Mouse (Mus musculus) ES-E14 (cell line): ENCODE results near the gene Fndc3a. TPM values are rescaled to one million over a fixed set of nuclear protein-coding genes. Genes with fewer than 3 reads are reported as not detected.

Source experiments
- DNase-seq: peaks from one replicate; pipeline ENCODE4 v3.0.0-alpha.2; 2013; ENCODE audit warnings: low read depth, low spot score
- H3K27ac ChIP-seq: 2 replicates; pipeline ENCODE4 v1.5.1; 2012; ENCODE audit warnings: low read depth, mild to moderate bottlenecking, low read length, moderate library complexity, mixed read lengths; ENCODE audit not compliant: poor library complexity, insufficient read depth, severe bottlenecking
- H3K36me3 ChIP-seq: 2 replicates; pipeline ENCODE4 v1.6.1; 2012; ENCODE audit warnings: mild to moderate bottlenecking, low read length, moderate library complexity, mixed read lengths; ENCODE audit not compliant: control insufficient read depth, poor library complexity, insufficient read depth, severe bottlenecking
- H3K4me1 ChIP-seq, 2 experiments: fragments of 150-350 bp in 1 of 2; sonication (generic) in 1 of 2; 2 replicates each; pipeline ENCODE4 v1.6.1; 2012; ENCODE audit warnings: low read length in 2 of 2, mild to moderate bottlenecking in 1 of 2, mixed read lengths in 1 of 2; ENCODE audit not compliant: control insufficient read depth in 2 of 2, insufficient read depth in 2 of 2, poor library complexity in 1 of 2
- H3K4me3 ChIP-seq, 2 experiments: fragments of 150-350 bp in 1 of 2; sonication (generic) in 1 of 2; 2 replicates each; pipeline ENCODE4 v1.5.1; 2012; ENCODE audit warnings: low read length in 2 of 2, low read depth in 1 of 2, mild to moderate bottlenecking in 1 of 2, mixed read lengths in 1 of 2; ENCODE audit not compliant: insufficient read depth in 1 of 2, poor library complexity in 1 of 2, severe bottlenecking in 1 of 2
- H3K9ac ChIP-seq: 2 replicates; pipeline ENCODE4 v1.6.1; 2012; ENCODE audit warnings: low read depth, mild to moderate bottlenecking, low read length, mixed read lengths; ENCODE audit not compliant: poor library complexity, insufficient read depth, severe bottlenecking
- H3K9me3 ChIP-seq: fragments of 150-350 bp; sonication (generic); 2 replicates; pipeline ENCODE4 v1.6.1; 2012; ENCODE audit warnings: low read depth, mild to moderate bottlenecking, low read length; ENCODE audit not compliant: control insufficient read depth, insufficient read depth
- CHD2 ChIP-seq: IDR thresholded peaks from 2 replicates; pipeline ENCODE4 v1.6.1; 2014; ENCODE audit warnings: mild to moderate bottlenecking, low read depth, low read length, inconsistent platforms
- HCFC1 ChIP-seq: IDR thresholded peaks from 2 replicates; pipeline ENCODE4 v1.6.1; 2012; ENCODE audit warnings: low read length, inconsistent platforms, borderline replicate concordance; ENCODE audit not compliant: insufficient read depth
- MAFK ChIP-seq: IDR thresholded peaks from 2 replicates; pipeline ENCODE4 v1.6.1; 2014; ENCODE audit warnings: mild to moderate bottlenecking, low read depth, low read length, inconsistent platforms; ENCODE audit not compliant: insufficient read depth
- ZC3H11A ChIP-seq: IDR thresholded peaks from 2 replicates; pipeline ENCODE4 v1.6.1; 2012; ENCODE audit warnings: low read depth, mild to moderate bottlenecking, inconsistent platforms, low read length, borderline replicate concordance
- ZNF384 ChIP-seq: IDR thresholded peaks from 2 replicates; pipeline ENCODE4 v1.6.1; 2012; ENCODE audit warnings: low read depth, low read length, inconsistent platforms
- in situ Hi-C, 2 experiments: fragments of 600-800 bp; cut with MboI; formaldehyde crosslinking; loops; one replicate each; pipeline ENCODE4 v1.15.1; 2025; ENCODE audit warnings: low sequenced_read_pairs in 2 of 2, inconsistent platforms in 1 of 2; ENCODE audit not compliant: unreplicated experiment in 2 of 2
- total RNA-seq: library from RNA; depleted of rRNA; stranded (reverse); fragments of 300-350 nt; gene quantifications from 2 replicates; pipeline ENCODE4 v1.2.3, GENCODE M21; 2012

Gene Fndc3a
- total RNA-seq, 1 experiment, result 14.4 TPM

DNA sequence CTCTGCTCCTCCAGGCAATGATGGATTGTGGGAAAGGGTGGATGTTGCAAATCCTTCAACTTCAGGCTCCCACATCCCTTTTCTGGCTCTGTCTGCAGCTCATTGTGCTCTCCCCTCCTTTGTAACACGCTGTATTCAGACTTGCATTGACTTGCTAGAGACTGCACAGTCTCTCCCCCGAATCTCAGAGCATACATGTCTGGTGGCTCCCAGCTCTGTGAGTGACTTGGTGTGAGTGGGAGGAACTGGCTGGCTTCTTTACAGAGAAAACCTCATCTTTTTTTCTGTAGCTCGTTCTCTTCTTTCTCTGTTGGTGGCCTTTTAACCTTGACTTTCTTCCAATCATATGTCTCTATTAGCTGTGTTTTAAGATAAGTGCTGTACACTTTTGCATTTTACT, 16.1 kb upstream of the Fndc3a start:
- Histone ChIP-seq H3K36me3 (no peaks in the 10 kb centered on the region), H3K27ac (no peak overlapping the region), H3K9ac (no peak overlapping the region), H3K4me1 (peaks cover 0 to 5% of the 10 kb centered on the region in 2 experiments; a peak in 1 of 4 replicates), H3K9me3 (no peaks in the 10 kb centered on the region), H3K4me3 (no peak overlapping the region)
- in situ Hi-C loops, result no loop called here
- TF ChIP-seq CHD2 (no peak), HCFC1 (no peak), ZNF384 (no peak), MAFK (no peak), ZC3H11A (no peak)
- DNase-seq, result no peak

DNA sequence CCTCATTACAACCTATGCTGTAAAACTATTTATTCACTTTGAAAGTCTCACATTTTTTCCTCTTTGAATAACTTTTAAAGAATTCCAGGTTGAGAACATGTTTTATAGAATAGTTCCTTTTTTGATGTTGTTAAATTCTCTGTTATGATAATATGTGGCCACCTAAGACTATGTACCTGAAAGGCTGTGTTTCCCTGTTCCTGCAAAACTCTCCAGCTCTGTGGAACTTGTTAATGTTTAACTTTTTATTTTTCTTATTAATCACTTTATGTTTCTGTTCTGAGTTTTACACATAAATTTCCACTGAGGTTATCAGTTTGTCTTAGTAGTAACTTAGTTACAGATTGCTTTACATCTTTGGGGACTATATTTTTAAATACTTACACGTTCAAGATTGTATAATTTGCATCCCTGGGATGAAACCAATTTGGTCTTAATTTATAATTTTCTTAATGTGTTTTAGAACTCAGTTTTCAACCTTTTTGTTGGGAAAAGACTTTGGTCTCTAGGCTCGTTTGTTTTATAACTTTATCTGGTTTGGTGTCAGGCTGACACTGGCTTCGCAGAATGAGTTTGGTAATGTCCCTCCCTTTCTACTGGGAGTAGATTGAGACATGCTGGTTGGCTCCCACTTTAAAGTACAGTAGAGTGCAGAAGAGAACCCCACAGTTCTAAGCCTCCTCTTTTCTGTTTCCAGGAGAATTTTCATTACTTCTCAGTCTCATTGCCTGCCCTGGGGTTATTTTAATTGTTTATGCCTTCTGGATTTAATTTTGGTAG, 12.7 kb upstream of the Fndc3a start:
- no peak for DNase-seq
- H3K9ac ChIP-seq, result no peak overlapping the region
- no peak for TF ChIP-seq CHD2
- TF ChIP-seq ZC3H11A, result no peak
- TF ChIP-seq HCFC1, result no peak
- TF ChIP-seq MAFK, result no peak
- TF ChIP-seq ZNF384, result no peak
- in situ Hi-C loops, result no loop called here
- H3K4me1 ChIP-seq, result peaks cover 0 to 5% of the 10 kb centered on the region in 2 experiments; a peak in 1 of 4 replicates
- H3K9me3 ChIP-seq, result no peaks in the 10 kb centered on the region
- H3K4me3 ChIP-seq, result no peak overlapping the region
- H3K27ac ChIP-seq, result no peak overlapping the region
- H3K36me3 ChIP-seq, result no peaks in the 10 kb centered on the region

DNA sequence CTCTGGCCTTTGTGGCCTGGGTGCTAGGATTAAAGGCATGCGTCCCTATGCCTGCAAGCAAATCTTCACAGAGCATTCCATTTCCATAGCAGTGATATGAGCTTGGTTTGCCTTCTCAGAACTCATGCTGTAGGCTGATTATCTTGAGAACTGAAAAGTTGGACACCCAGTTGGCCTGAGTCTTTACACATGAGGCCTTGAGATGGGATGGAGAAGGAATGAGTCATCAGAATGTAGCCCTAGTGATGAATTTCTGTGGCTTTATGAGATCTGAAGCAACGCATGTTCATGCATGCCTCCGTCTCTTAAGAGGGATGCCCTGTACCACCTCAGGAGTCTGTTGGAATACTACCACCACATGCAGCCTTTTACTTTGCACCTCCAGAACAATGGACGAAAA, 6.4 kb upstream of the Fndc3a start:
- no peaks in the 10 kb centered on the region for H3K9me3 ChIP-seq
- H3K36me3 ChIP-seq, result no peaks in the 10 kb centered on the region
- no peak for DNase-seq
- no peaks in the 10 kb centered on the region for H3K4me1 ChIP-seq
- in situ Hi-C loops, result no loop called here
- H3K9ac ChIP-seq, result no peak overlapping the region
- H3K4me3 ChIP-seq, result no peak overlapping the region
- no peak for TF ChIP-seq ZNF384
- no peak for TF ChIP-seq MAFK
- no peak for TF ChIP-seq HCFC1
- TF ChIP-seq ZC3H11A, result no peak
- no peak overlapping the region for H3K27ac ChIP-seq

DNA sequence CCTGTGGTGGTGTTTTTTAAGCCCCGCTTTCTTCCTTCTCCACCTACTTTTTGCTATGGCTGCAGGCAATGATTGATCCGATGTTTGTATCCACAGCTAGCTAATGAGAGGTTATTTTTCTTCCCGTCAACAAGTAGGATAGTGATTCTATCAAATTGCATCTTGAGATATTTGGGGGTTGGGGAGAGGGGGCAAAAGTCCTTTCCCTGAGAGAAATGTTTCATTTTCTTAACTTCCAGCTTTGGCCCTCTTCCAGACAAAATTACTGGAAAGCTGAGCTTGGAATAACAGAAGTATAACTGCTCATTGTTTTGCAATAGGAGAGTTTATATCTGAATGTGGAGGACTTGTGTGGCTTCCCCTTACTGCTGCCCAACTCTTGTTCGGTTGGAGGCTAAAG, 1.3 kb upstream of the Fndc3a start:
- Histone ChIP-seq H3K9ac (no peak overlapping the region), H3K4me3 (peak overlapping the region in 1 of 2 experiments; percentile 99; a peak in 2 of 4 replicates), H3K36me3 (no peaks in the 10 kb centered on the region), H3K4me1 (peaks cover 0 to 2% of the 10 kb centered on the region in 2 experiments; a peak in 1 of 4 replicates), H3K27ac (no peak overlapping the region), H3K9me3 (no peaks in the 10 kb centered on the region)
- no peak for TF ChIP-seq ZC3H11A
- TF ChIP-seq HCFC1, result no peak
- TF ChIP-seq MAFK, result no peak
- TF ChIP-seq CHD2, result no peak
- in situ Hi-C loops, result no loop called here
- DNase-seq, result no peak
